Mouse (Mus musculus) adrenal gland, adult (tissue): ENCODE results near the gene Vmn2r99.

ENCODE experiments used
- DNase-seq, 2 experiments: peaks; one replicate each; pipeline ENCODE4 v3.0.0; 2022 to 2023; ENCODE audit warnings: low spot score in 1 of 2; ENCODE audit not compliant: inconsistent age in 2 of 2

The Vmn2r99 gene

GRCm38 (mm10) chr17:19361649-19362048, at the start of gene Vmn2r99:
Gene Vmn2r99, plus strand, starts transcription at chr17:19361949.
- DNase-seq: no peak

GRCm38 (mm10) chr17:19437623-19438022, 75.9 kb downstream of the Vmn2r99 start:
- DNase-seq: no peak

GRCm38 (mm10) chr17:19444932-19445331, 83.2 kb downstream of the Vmn2r99 start:
- no peak for DNase-seq
